Mouse (Mus musculus): ENCODE results near the gene Lama4. TPM values are rescaled to one million over a fixed set of nuclear protein-coding genes. Genes with fewer than 3 reads are reported as not detected.
A peak's percentile ranks its signal among the peaks of the same experiment; 100 is the strongest.

The Lama4 gene
- polyA plus RNA-seq, 1 experiment from 2014 or later: 60.0 TPM

- no peaks in the 10 kb centered on the region for H3K9me3 ChIP-seq
- no peak overlapping the region for H3K27ac ChIP-seq
- H3K4me3 ChIP-seq: no peak overlapping the region
- H3K4me1 ChIP-seq: no peaks in the 10 kb centered on the region
- WGBS: 63% methylated on average over 5 of the region's 5 CpGs
- H3K36me3 ChIP-seq: peaks cover 63% of the 10 kb centered on the region
- no peaks in the 10 kb centered on the region for H3K27me3 ChIP-seq (ENCODE audit: insufficient read depth, poor library complexity, severe bottlenecking)
- DNase-seq (ENCODE audit: low spot score): peak; percentile 19
Measured at GRCm38 (mm10) chr10:39040026-39040425, 74.7 kb downstream of the Lama4 start.

GRCm38 (mm10) chr10:39044476-39044995 lies 79.2 kb downstream of the Lama4 start:
- WGBS: 52% methylated on average over 3 of the region's 3 CpGs
- H3K27me3 ChIP-seq (ENCODE audit: insufficient read depth, poor library complexity, severe bottlenecking): no peaks in the 10 kb centered on the region
- DNase-seq (ENCODE audit: low spot score): no peak
- H3K27ac ChIP-seq: no peak overlapping the region
- H3K36me3 ChIP-seq: peaks cover 76% of the 10 kb centered on the region
- no peak overlapping the region for H3K4me3 ChIP-seq
- peaks cover 4% of the 10 kb centered on the region; the same call in 1 of the 2 replicates for H3K4me1 ChIP-seq
- no peaks in the 10 kb centered on the region for H3K9me3 ChIP-seq

GRCm38 (mm10) chr10:39045111-39045510 lies 79.8 kb downstream of the Lama4 start:
- no peaks in the 10 kb centered on the region for H3K9me3 ChIP-seq
- H3K27me3 ChIP-seq (ENCODE audit: insufficient read depth, poor library complexity, severe bottlenecking): no peaks in the 10 kb centered on the region
- no peak for DNase-seq (ENCODE audit: low spot score)
- H3K4me1 ChIP-seq: peaks cover 9% of the 10 kb centered on the region; the same call in 1 of the 2 replicates
- 88% methylated on average over 1 of the region's 1 CpGs for WGBS
- H3K27ac ChIP-seq: no peak overlapping the region
- peaks cover 81% of the 10 kb centered on the region for H3K36me3 ChIP-seq
- no peak overlapping the region for H3K4me3 ChIP-seq

- Histone ChIP-seq H3K9me3 (no peaks in the 10 kb centered on the region), H3K27ac (no peak overlapping the region), H3K36me3 (peaks cover 77% of the 10 kb centered on the region), H3K4me3 (no peak overlapping the region), H3K4me1 (peaks cover 9% of the 10 kb centered on the region; the same call in 1 of the 2 replicates), H3K27me3 (ENCODE audit: insufficient read depth, poor library complexity, severe bottlenecking) (no peaks in the 10 kb centered on the region)
- 80% methylated on average over 10 of the region's 10 CpGs for WGBS
- DNase-seq (ENCODE audit: low spot score): no peak
Measured at GRCm38 (mm10) chr10:39047775-39048174, 82.5 kb downstream of the Lama4 start.

- 67% methylated on average over 8 of the region's 8 CpGs for WGBS
Measured at GRCm38 (mm10) chr10:39049581-39050294, 84.4 kb downstream of the Lama4 start.

GRCm38 (mm10) chr10:39056050-39056449 lies 90.7 kb downstream of the Lama4 start:
- Histone ChIP-seq H3K36me3 (peaks cover 67% of the 10 kb centered on the region), H3K4me3 (no peak overlapping the region), H3K27me3 (ENCODE audit: insufficient read depth, poor library complexity, severe bottlenecking) (no peaks in the 10 kb centered on the region), H3K27ac (no peak overlapping the region), H3K4me1 (peaks cover 13% of the 10 kb centered on the region; the same call in 1 of the 2 replicates), H3K9me3 (no peaks in the 10 kb centered on the region)
- WGBS: 46% methylated on average over 5 of the region's 5 CpGs
- no peak for DNase-seq (ENCODE audit: low spot score)

More at GRCm38 (mm10) chr10:39049581-39050294, 84.4 kb downstream of the Lama4 start:
- no peak overlapping the region for H3K4me3 ChIP-seq
- no peak for DNase-seq (ENCODE audit: low spot score)
- peaks cover 75% of the 10 kb centered on the region for H3K36me3 ChIP-seq
- H3K9me3 ChIP-seq: no peaks in the 10 kb centered on the region
- H3K27me3 ChIP-seq (ENCODE audit: insufficient read depth, poor library complexity, severe bottlenecking): no peaks in the 10 kb centered on the region
- H3K4me1 ChIP-seq: peaks cover 10% of the 10 kb centered on the region; the same call in 1 of the 2 replicates
- H3K27ac ChIP-seq: no peak overlapping the region

- Histone ChIP-seq H3K9me3 (no peaks in the 10 kb centered on the region), H3K4me3 (no peak overlapping the region), H3K4me1 (no peaks in the 10 kb centered on the region), H3K36me3 (peaks cover 53% of the 10 kb centered on the region), H3K27ac (no peak overlapping the region), H3K27me3 (ENCODE audit: insufficient read depth, poor library complexity, severe bottlenecking) (no peaks in the 10 kb centered on the region)
- WGBS: 84% methylated on average over 5 of the region's 5 CpGs
- DNase-seq (ENCODE audit: low spot score): no peak
Measured at GRCm38 (mm10) chr10:39064732-39065131, 99.4 kb downstream of the Lama4 start.

- H3K36me3 ChIP-seq: peaks cover 60% of the 10 kb centered on the region
- no peak overlapping the region for H3K27ac ChIP-seq
- H3K4me1 ChIP-seq: no peaks in the 10 kb centered on the region
- no peak for DNase-seq (ENCODE audit: low spot score)
- no peak overlapping the region for H3K4me3 ChIP-seq
- WGBS: 55% methylated on average over 3 of the region's 3 CpGs
- H3K27me3 ChIP-seq (ENCODE audit: insufficient read depth, poor library complexity, severe bottlenecking): no peaks in the 10 kb centered on the region
- no peaks in the 10 kb centered on the region for H3K9me3 ChIP-seq
Measured at GRCm38 (mm10) chr10:39065449-39065848, 100.1 kb downstream of the Lama4 start.

GRCm38 (mm10) chr10:39066061-39066460 lies 100.7 kb downstream of the Lama4 start:
- Histone ChIP-seq H3K9me3 (no peaks in the 10 kb centered on the region), H3K4me1 (no peaks in the 10 kb centered on the region), H3K4me3 (no peak overlapping the region), H3K36me3 (peaks cover 64% of the 10 kb centered on the region), H3K27me3 (ENCODE audit: insufficient read depth, poor library complexity, severe bottlenecking) (no peaks in the 10 kb centered on the region), H3K27ac (no peak overlapping the region)
- 56% methylated on average over 4 of the region's 4 CpGs for WGBS
- no peak for DNase-seq (ENCODE audit: low spot score)

- DNase-seq (ENCODE audit: low spot score): peak; percentile 83
- H3K36me3 ChIP-seq: peaks cover 65% of the 10 kb centered on the region
Measured at GRCm38 (mm10) chr10:39066962-39067361, 101.6 kb downstream of the Lama4 start.

GRCm38 (mm10) chr10:39072048-39072447 lies 106.7 kb downstream of the Lama4 start:
- Histone ChIP-seq H3K9me3 (no peaks in the 10 kb centered on the region), H3K27me3 (ENCODE audit: insufficient read depth, poor library complexity, severe bottlenecking) (no peaks in the 10 kb centered on the region), H3K4me3 (no peak overlapping the region), H3K4me1 (no peaks in the 10 kb centered on the region), H3K36me3 (peaks cover 79% of the 10 kb centered on the region), H3K27ac (no peak overlapping the region)
- no peak for DNase-seq (ENCODE audit: low spot score)
- WGBS: 87% methylated on average over 4 of the region's 4 CpGs

More at GRCm38 (mm10) chr10:39066962-39067361, 101.6 kb downstream of the Lama4 start:
- Histone ChIP-seq H3K9me3 (no peaks in the 10 kb centered on the region), H3K27ac (no peak overlapping the region), H3K27me3 (ENCODE audit: insufficient read depth, poor library complexity, severe bottlenecking) (no peaks in the 10 kb centered on the region), H3K4me3 (no peak overlapping the region), H3K4me1 (no peaks in the 10 kb centered on the region)

GRCm38 (mm10) chr10:39096981-39097380 lies 131.7 kb downstream of the Lama4 start:
- whole genome bisulfite sequencing: 86% methylated on average over 9 of the region's 9 CpGs
- Histone ChIP-seq H3K4me1 (no peaks in the 10 kb centered on the region), H3K4me3 (no peak overlapping the region), H3K27me3 (ENCODE audit: insufficient read depth, poor library complexity, severe bottlenecking) (no peaks in the 10 kb centered on the region), H3K27ac (no peak overlapping the region), H3K36me3 (peaks cover 79% of the 10 kb centered on the region), H3K9me3 (no peaks in the 10 kb centered on the region)
- no peak for DNase-seq (ENCODE audit: low spot score)

- no peak overlapping the region for H3K27ac ChIP-seq
- H3K36me3 ChIP-seq: peaks cover 83% of the 10 kb centered on the region
- H3K9me3 ChIP-seq: no peaks in the 10 kb centered on the region
- no peaks in the 10 kb centered on the region for H3K4me1 ChIP-seq
- no peak overlapping the region for H3K4me3 ChIP-seq
- H3K27me3 ChIP-seq (ENCODE audit: insufficient read depth, poor library complexity, severe bottlenecking): no peaks in the 10 kb centered on the region
- WGBS: 94% methylated on average over 10 of the region's 10 CpGs
- DNase-seq (ENCODE audit: low spot score): no peak
Measured at GRCm38 (mm10) chr10:39098746-39099145, 133.4 kb downstream of the Lama4 start.

Measured in heart, embryonic 10.5 days (tissue).